Mouse (Mus musculus) myocyte (in vitro differentiated cells): ENCODE data around the gene Gm38392. TPM values are rescaled to one million over a fixed set of nuclear protein-coding genes. Genes with fewer than 3 reads are reported as not detected.

Experiments used
- H3K27me3 ChIP-seq: one replicate; pipeline ENCODE4 v1.6.1; 2011; ENCODE audit not compliant: control insufficient read depth, insufficient read depth, insufficient read length
- H3K36me3 ChIP-seq: one replicate; pipeline ENCODE4 v1.6.1; 2011; ENCODE audit not compliant: control insufficient read depth, insufficient read depth
- H3K4me2 ChIP-seq: one replicate; pipeline ENCODE4 v1.6.1; 2011; ENCODE audit warnings: low read depth, control low read depth
- H3K4me3 ChIP-seq: one replicate; pipeline ENCODE4 v1.5.1; 2011; ENCODE audit warnings: mild to moderate bottlenecking, control low read depth, moderate library complexity
- H3K79me2 ChIP-seq: one replicate; pipeline ENCODE4 v1.6.1; 2011; ENCODE audit not compliant: control insufficient read depth, insufficient read depth
- H3ac ChIP-seq: one replicate; pipeline ENCODE4 v1.6.1; 2011; ENCODE audit not compliant: control insufficient read depth, insufficient read length
- CEBPB ChIP-seq: IDR thresholded peaks from 2 replicates; pipeline ENCODE4 v1.6.1; 2011; ENCODE audit warnings: mild to moderate bottlenecking, moderate library complexity; ENCODE audit not compliant: poor library complexity, insufficient read depth, severe bottlenecking
- E2F4 ChIP-seq: IDR thresholded peaks from one replicate; pipeline ENCODE4 v1.6.1; 2011; ENCODE audit warnings: mild to moderate bottlenecking, control low read depth, moderate library complexity; ENCODE audit not compliant: insufficient read depth
- MAX ChIP-seq: IDR thresholded peaks from one replicate; pipeline ENCODE4 v1.6.1; 2011; ENCODE audit warnings: low read depth, mild to moderate bottlenecking, control low read depth
- MYOD1 ChIP-seq, 3 experiments: IDR thresholded peaks; one replicate each; pipeline ENCODE4 v1.6.1; 2011; ENCODE audit warnings: control low read depth in 2 of 3, low read depth in 2 of 3, mild to moderate bottlenecking in 2 of 3, moderate library complexity in 1 of 3; ENCODE audit not compliant: insufficient read length in 2 of 3, control insufficient read depth in 1 of 3
- MYOG ChIP-seq, 3 experiments: IDR thresholded peaks; one replicate each; pipeline ENCODE4 v1.6.1; 2011; ENCODE audit warnings: control low read depth in 2 of 3, low read depth in 2 of 3, mild to moderate bottlenecking in 2 of 3; ENCODE audit not compliant: insufficient read length in 2 of 3, control insufficient read depth in 1 of 3, insufficient read depth in 1 of 3
- POLR2A ChIP-seq: IDR thresholded peaks from one replicate; pipeline ENCODE4 v1.6.1; 2011; ENCODE audit warnings: low read depth, mild to moderate bottlenecking, control low read depth, moderate library complexity; ENCODE audit not compliant: insufficient read length
- POLR2AphosphoS2 ChIP-seq: IDR thresholded peaks from one replicate; pipeline ENCODE4 v1.6.1; 2011; ENCODE audit warnings: low read depth, control low read depth; ENCODE audit not compliant: insufficient read length
- REST ChIP-seq: IDR thresholded peaks from one replicate; pipeline ENCODE4 v1.6.1; 2011; ENCODE audit warnings: mild to moderate bottlenecking, control low read depth, moderate library complexity; ENCODE audit not compliant: insufficient read depth, insufficient read length
- SRF ChIP-seq: IDR thresholded peaks from one replicate; pipeline ENCODE4 v1.6.1; 2011; ENCODE audit warnings: low read depth; ENCODE audit not compliant: control insufficient read depth, insufficient read length
- TCF12 ChIP-seq: IDR thresholded peaks from one replicate; pipeline ENCODE4 v1.6.1; 2011; ENCODE audit warnings: mild to moderate bottlenecking, control low read depth; ENCODE audit not compliant: poor library complexity, insufficient read depth, severe bottlenecking
- TCF3 ChIP-seq: IDR thresholded peaks from one replicate; pipeline ENCODE4 v1.6.1; 2011; ENCODE audit warnings: low read depth, control low read depth; ENCODE audit not compliant: insufficient read length
- USF1 ChIP-seq: IDR thresholded peaks from one replicate; pipeline ENCODE4 v1.6.1; 2011; ENCODE audit warnings: low read depth, mild to moderate bottlenecking, control low read depth, moderate library complexity
- polyA plus RNA-seq: library from polyadenylated mRNA; unstranded; fragments of >200 nt; fragmentation: generic; extraction: Trizol; gene quantifications from one replicate; pipeline ENCODE4 v1.2.1, GENCODE M21; 2012; ENCODE audit warnings: missing spikeins

The Gm38392 gene
- polyA plus RNA-seq, 1 experiment = 0.06 TPM

DNA sequence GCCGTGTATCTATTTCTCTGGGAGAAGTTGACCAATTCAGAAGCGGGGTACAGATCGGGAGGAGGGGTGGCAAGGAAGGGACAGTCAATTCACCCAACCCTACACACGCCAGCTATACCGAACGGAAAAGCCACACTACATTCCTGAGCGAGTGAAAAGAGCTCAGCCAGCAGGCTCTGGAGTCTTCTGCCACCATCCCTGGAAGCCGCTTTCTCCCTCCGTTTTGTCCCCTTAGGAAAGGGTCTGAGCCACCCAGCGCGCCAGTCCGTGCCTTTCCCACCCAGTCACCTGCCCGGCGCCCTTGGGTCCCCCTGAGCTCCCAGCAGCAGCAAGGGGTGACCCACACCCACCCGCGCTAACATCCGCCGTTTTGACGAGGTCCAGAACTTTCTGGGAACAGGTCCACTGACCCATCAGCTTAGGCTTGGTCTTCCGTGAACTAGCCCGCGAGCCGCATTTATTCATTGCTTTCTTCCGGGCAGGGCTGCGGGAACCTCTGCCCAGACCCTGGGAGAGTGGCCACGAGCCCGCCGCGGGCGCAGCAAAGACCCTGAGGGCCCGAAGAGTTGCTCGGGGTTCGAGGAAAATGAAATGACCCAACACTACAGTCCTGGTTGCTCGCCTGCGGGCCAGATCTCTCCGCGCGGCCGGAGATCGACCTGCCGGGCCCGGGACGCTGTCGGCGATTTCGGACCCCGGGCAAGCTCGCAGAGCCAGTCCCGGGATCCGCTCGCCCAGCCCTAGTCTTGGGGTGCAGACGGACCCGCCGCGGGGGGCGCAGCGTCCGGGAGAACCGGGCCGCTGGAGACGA, 86.6 kb downstream of the Gm38392 start:
- Histone ChIP-seq H3K4me3 (no peak overlapping the region), H3K27me3 (peaks cover 86% of the 10 kb centered on the region), H3K79me2 (no peaks in the 10 kb centered on the region), H3K36me3 (no peaks in the 10 kb centered on the region), H3ac (no peak overlapping the region), H3K4me2 (no peak overlapping the region)
- no peak for TF ChIP-seq TCF12
- no peak for TF ChIP-seq E2F4
- no peak for TF ChIP-seq POLR2AphosphoS2
- TF ChIP-seq MYOD1 (IDR thresholded peaks at IDR 0.05; ENCODE audit: control insufficient read depth in 1 of 3, insufficient read length in 2 of 3, low read depth in 2 of 3) = no peak
- no peak for TF ChIP-seq MAX
- no peak for TF ChIP-seq CEBPB
- TF ChIP-seq MYOG (IDR thresholded peaks at IDR 0.05; ENCODE audit: control insufficient read depth in 1 of 3, insufficient read depth in 1 of 3, insufficient read length in 2 of 3, low read depth in 2 of 3) = no peak
- no peak for TF ChIP-seq POLR2A
- no peak for TF ChIP-seq REST
- TF ChIP-seq TCF3 = no peak
- TF ChIP-seq SRF = no peak
- no peak for TF ChIP-seq USF1

DNA sequence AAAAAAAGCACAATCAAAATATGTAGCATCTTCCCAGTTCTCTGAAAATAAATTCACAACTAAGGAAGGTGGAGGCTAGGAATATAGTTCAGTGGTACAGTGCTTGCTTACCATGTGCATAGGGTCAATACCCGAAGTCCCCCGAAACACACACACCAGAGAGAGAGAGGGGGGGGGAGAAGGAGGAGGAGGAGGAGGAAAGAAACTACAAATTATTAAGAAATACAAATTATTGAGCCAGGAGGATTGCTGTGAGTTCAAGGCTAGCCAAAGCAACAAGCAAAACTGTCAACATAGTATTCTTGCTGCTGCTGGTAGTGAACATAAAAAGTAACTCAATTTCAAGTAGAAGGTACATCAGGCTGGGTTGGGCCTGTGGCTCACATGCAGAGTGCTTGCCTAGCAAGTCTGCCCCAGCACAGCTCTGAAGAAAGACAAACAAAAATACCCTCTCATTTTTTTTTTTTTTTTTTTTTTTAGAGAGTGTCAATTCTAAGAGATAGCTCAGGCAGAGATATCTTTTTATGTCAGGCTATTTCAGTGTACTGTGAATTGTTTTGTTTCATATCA, 87.4 kb downstream of the Gm38392 start:
- Histone ChIP-seq H3ac (no peak overlapping the region), H3K4me3 (no peak overlapping the region), H3K27me3 (peaks cover 82% of the 10 kb centered on the region), H3K79me2 (no peaks in the 10 kb centered on the region), H3K36me3 (no peaks in the 10 kb centered on the region), H3K4me2 (no peak overlapping the region)
- TF ChIP-seq TCF12 = no peak
- no peak for TF ChIP-seq CEBPB
- no peak for TF ChIP-seq TCF3
- TF ChIP-seq MYOG (IDR thresholded peaks at IDR 0.05; ENCODE audit: control insufficient read depth in 1 of 3, insufficient read depth in 1 of 3, insufficient read length in 2 of 3, low read depth in 2 of 3) = no peak
- TF ChIP-seq REST = no peak
- TF ChIP-seq POLR2AphosphoS2 = no peak
- no peak for TF ChIP-seq MYOD1 (IDR thresholded peaks at IDR 0.05; ENCODE audit: control insufficient read depth in 1 of 3, insufficient read length in 2 of 3, low read depth in 2 of 3)
- no peak for TF ChIP-seq MAX
- no peak for TF ChIP-seq SRF
- TF ChIP-seq POLR2A = no peak
- no peak for TF ChIP-seq E2F4
- no peak for TF ChIP-seq USF1

DNA sequence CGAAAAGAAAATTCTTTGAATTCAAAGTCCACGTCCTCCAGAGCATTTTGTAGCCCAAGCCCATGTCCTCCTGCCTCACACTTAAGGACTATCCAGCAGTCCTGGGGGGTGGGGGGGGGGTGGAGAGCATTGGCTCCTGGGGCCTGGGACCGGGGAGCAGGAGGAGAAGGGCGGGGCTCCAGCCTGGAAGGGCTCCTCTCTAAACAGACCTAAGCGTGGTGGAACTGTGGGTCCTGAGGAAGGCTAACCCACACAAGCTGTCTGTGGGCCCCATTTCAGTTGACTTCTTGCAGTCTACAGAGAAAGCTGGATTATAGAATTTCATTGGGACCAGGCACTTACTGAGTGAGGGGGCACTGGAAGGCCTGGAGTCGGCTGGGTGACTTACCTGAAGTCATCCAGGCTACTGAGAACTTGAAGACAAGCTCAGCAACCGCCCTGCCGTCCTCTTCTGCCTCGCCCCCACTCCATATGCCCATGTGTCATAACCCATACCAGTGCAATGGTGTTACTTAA, 88.4 kb downstream of the Gm38392 start:
- no peak overlapping the region for H3K4me3 ChIP-seq
- no peak for TF ChIP-seq TCF12
- no peak for TF ChIP-seq CEBPB
- TF ChIP-seq POLR2A = no peak
- no peak for TF ChIP-seq USF1
- TF ChIP-seq MYOD1 (IDR thresholded peaks at IDR 0.05; ENCODE audit: control insufficient read depth in 1 of 3, insufficient read length in 2 of 3, low read depth in 2 of 3) = no peak
- no peak for TF ChIP-seq TCF3
- no peak for TF ChIP-seq MYOG (IDR thresholded peaks at IDR 0.05; ENCODE audit: control insufficient read depth in 1 of 3, insufficient read depth in 1 of 3, insufficient read length in 2 of 3, low read depth in 2 of 3)
- TF ChIP-seq MAX = no peak
- TF ChIP-seq E2F4 = no peak
- TF ChIP-seq POLR2AphosphoS2 = no peak
- no peak for TF ChIP-seq REST
- no peak for TF ChIP-seq SRF
- no peaks in the 10 kb centered on the region for H3K79me2 ChIP-seq
- peaks cover 80% of the 10 kb centered on the region for H3K27me3 ChIP-seq
- no peaks in the 10 kb centered on the region for H3K36me3 ChIP-seq
- no peak overlapping the region for H3ac ChIP-seq
- H3K4me2 ChIP-seq = no peak overlapping the region

DNA sequence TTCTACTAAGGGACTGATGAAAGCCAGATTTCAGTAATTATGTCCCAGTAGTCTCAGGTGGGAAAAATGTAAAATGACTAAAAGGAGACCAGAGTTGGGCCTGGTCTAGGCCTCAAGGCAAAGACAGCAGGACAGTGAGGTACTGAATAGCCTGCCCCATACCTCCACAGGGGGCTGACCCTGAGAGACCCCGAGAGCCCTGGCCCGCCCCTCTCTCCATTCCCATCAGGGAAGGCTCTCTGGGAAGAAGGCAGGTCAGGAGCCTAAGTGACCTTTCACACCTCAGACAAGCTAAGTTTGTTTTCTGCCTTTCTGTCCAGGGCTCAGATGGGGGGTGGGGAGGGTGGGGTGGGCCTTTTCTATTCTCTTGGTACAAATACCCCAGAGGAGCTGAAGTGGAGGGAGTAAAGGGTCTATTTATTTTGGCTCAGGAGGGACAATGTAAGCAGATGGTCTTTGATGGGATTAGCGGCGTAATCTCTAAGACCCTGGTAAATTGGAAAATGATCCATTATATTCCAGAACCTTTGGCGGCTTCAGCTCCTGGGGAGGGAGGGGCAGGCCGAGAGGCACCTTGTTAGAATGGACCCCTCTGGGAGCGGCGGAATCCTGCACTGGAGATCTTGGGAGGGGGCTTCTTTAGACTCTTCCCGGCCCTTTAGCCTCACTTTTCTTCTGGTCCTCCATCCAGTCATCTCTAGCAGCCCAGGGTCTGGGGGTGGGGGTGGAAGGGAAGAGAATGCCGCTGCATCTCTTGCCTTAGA, 89.1 kb downstream of the Gm38392 start:
- Histone ChIP-seq H3ac (no peak overlapping the region), H3K79me2 (no peaks in the 10 kb centered on the region), H3K27me3 (peaks cover 78% of the 10 kb centered on the region), H3K4me2 (no peak overlapping the region), H3K36me3 (no peaks in the 10 kb centered on the region), H3K4me3 (no peak overlapping the region)
- TF ChIP-seq MAX (no peak), TCF3 (no peak), MYOG (IDR thresholded peaks at IDR 0.05; ENCODE audit: control insufficient read depth in 1 of 3, insufficient read depth in 1 of 3, insufficient read length in 2 of 3, low read depth in 2 of 3) (no peak), E2F4 (no peak), USF1 (no peak), CEBPB (no peak), POLR2AphosphoS2 (no peak), REST (no peak), MYOD1 (IDR thresholded peaks at IDR 0.05; ENCODE audit: control insufficient read depth in 1 of 3, insufficient read length in 2 of 3, low read depth in 2 of 3) (no peak), TCF12 (no peak), POLR2A (no peak), SRF (no peak)

Other genes with a start within 250 kb of the Gm38392 start
- gene Gpatch4, start 244.1 kb downstream of the Gm38392 start, polyA plus RNA-seq = 11.7 TPM
- gene Naxe, start 228.7 kb downstream of the Gm38392 start, polyA plus RNA-seq = 141 TPM
- gene Ttc24, start 208.9 kb downstream of the Gm38392 start, polyA plus RNA-seq = not detected
- gene Iqgap3, start 205.2 kb downstream of the Gm38392 start, polyA plus RNA-seq = 13.6 TPM
- 121 TPM for gene Mef2d, start 144.8 kb downstream of the Gm38392 start, polyA plus RNA-seq
- not detected for gene Rhbg, start 32.5 kb downstream of the Gm38392 start, polyA plus RNA-seq
- 2.7 TPM for gene Tsacc, start 9.8 kb upstream of the Gm38392 start, polyA plus RNA-seq
- gene Cct3, start 9.9 kb upstream of the Gm38392 start, polyA plus RNA-seq = 409 TPM
- gene Glmp, start 37.8 kb upstream of the Gm38392 start, polyA plus RNA-seq = 171 TPM
- gene Tmem79, start 48.9 kb upstream of the Gm38392 start, polyA plus RNA-seq = 2.3 TPM
- gene Smg5, start 49.0 kb upstream of the Gm38392 start, polyA plus RNA-seq = 53.5 TPM
- not detected for gene Paqr6, start 77.4 kb upstream of the Gm38392 start, polyA plus RNA-seq
- 0.95 TPM for gene Bglap3, start 85.5 kb upstream of the Gm38392 start, polyA plus RNA-seq
- gene Bglap2, start 91.5 kb upstream of the Gm38392 start, polyA plus RNA-seq = 6.6 TPM
- 0.34 TPM for gene Bglap, start 97.3 kb upstream of the Gm38392 start, polyA plus RNA-seq
- 59.0 TPM for gene Pmf1, start 123.1 kb upstream of the Gm38392 start, polyA plus RNA-seq
- 19.3 TPM for gene Slc25a44, start 137.9 kb upstream of the Gm38392 start, polyA plus RNA-seq
- gene Sema4a, start 174.0 kb upstream of the Gm38392 start, polyA plus RNA-seq = 0.35 TPM
- gene Lmna, start 222.7 kb upstream of the Gm38392 start, polyA plus RNA-seq = 954 TPM
- gene Mex3a, start 245.2 kb upstream of the Gm38392 start, polyA plus RNA-seq = 8.1 TPM